Mouse (Mus musculus) kidney, adult 2 months (tissue): ENCODE measurements around the gene Rps3.

Experiments used
- CTCF ChIP-seq: fragments of 200-500 bp; conservative IDR thresholded peaks from 2 replicates; pipeline ENCODE4 v1.5.1; 2011; ENCODE audit warnings: low read depth, mild to moderate bottlenecking, control low read depth, low read length, moderate library complexity, mixed read lengths; ENCODE audit not compliant: insufficient read depth, insufficient read length
- POLR2A ChIP-seq: fragments of 200-500 bp; IDR thresholded peaks from one replicate; pipeline ENCODE4 v1.6.1; 2011; ENCODE audit warnings: low read depth, low read length, control low read depth

GRCm38 (mm10) chr7:99459888-99460652, 23.5 kb downstream of the Rps3 start:
- no peak for TF ChIP-seq POLR2A
- no peak for TF ChIP-seq CTCF
